Mouse (Mus musculus) hindbrain, embryonic 11.5 days (tissue): ENCODE measurements at regions not wholly inside any gene's neighbourhood (a gene's known extent, or its start where the extent isn't known, plus 50 kb on each side); places are given as distances from the start of the nearest gene placed in this dataset.
A peak's percentile ranks its signal among the peaks of the same experiment; 100 is the strongest.

Experiments
- ATAC-seq: fragments of 200-750 bp; cut with Nextera tagmentation; 2 replicates; pipeline ENCODE4 v1.8.0; 2017; ENCODE audit warnings: mild to moderate bottlenecking, moderate TSS enrichment, moderate library complexity; ENCODE audit not compliant: low FRiP score
- DNase-seq: peaks from one replicate; pipeline ENCODE4 v3.0.0-alpha.2; 2015; ENCODE audit warnings: low spot score
- H3K27ac ChIP-seq: fragments of 300-500 bp; sonication (generic); 2 replicates; pipeline ENCODE4 v1.5.1; 2014; ENCODE audit warnings: mild to moderate bottlenecking, low read depth, low read length
- H3K27me3 ChIP-seq: fragments of 300-500 bp; sonication (generic); 2 replicates; pipeline ENCODE4 v1.6.1; 2014; ENCODE audit warnings: mild to moderate bottlenecking, low read length, moderate library complexity, mixed read lengths; ENCODE audit not compliant: control insufficient read depth, insufficient read depth
- H3K36me3 ChIP-seq: fragments of 300-500 bp; sonication (generic); 2 replicates; pipeline ENCODE4 v1.6.1; 2014; ENCODE audit warnings: mild to moderate bottlenecking, low read length, moderate library complexity, mixed read lengths; ENCODE audit not compliant: control insufficient read depth, insufficient read depth
- H3K4me1 ChIP-seq: fragments of 300-500 bp; sonication (generic); replicated peaks from 2 replicates; pipeline ENCODE4 v1.6.1; 2014; ENCODE audit warnings: low read length, mixed read lengths; ENCODE audit not compliant: control insufficient read depth, insufficient read depth
- H3K4me2 ChIP-seq: fragments of 300-500 bp; sonication (generic); replicated peaks from 2 replicates; pipeline ENCODE4 v1.6.1; 2014; ENCODE audit warnings: mild to moderate bottlenecking, low read depth, low read length
- H3K4me3 ChIP-seq: fragments of 300-500 bp; sonication (generic); 2 replicates; pipeline ENCODE4 v1.5.1; 2014; ENCODE audit warnings: low read depth, low read length
- H3K9ac ChIP-seq: fragments of 300-500 bp; sonication (generic); 2 replicates; pipeline ENCODE4 v1.6.1; 2014; ENCODE audit warnings: low read depth, low read length
- H3K9me3 ChIP-seq: fragments of 300-500 bp; sonication (generic); 2 replicates; pipeline ENCODE4 v1.6.1; 2016; ENCODE audit warnings: low read length; ENCODE audit not compliant: control insufficient read depth
- WGBS: fragments of 180-500 bp; shearing (Covaris S2); extraction: QIAGEN DNeasy Blood & Tissue Kit; methylation state at CpG from one replicate; pipeline ENCODE4 v1.1.7; 2014; 5-methylcytosine and 5-hydroxymethylcytosine counted together

DNA sequence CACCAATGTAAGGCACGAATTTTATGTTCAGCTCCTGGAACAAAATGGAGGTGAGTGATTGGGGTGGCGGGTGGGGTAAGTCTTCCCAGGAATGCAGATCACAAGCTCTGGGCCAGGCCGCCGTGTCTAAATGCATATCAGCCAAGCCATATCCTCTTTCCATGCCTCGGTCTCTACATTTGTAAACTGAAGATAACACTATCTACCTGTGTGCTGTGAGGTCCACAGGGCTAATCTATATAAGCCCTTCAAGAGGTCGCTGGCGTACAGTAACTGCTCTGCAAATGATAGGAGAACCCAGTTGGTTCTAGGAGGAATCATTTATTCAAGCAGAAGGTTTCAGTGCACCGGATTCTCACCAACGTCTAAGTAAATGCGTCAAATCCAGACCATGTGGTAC lies 92.4 kb upstream of the Six2 start:
- Histone ChIP-seq H3K9me3 (no peaks in the 10 kb centered on the region), H3K9ac (no peak overlapping the region), H3K27ac (no peak overlapping the region), H3K4me1 (peaks cover 3% of the 10 kb centered on the region; the same call in 1 of the 2 replicates), H3K4me2 (no peak overlapping the region), H3K4me3 (no peak overlapping the region), H3K27me3 (no peaks in the 10 kb centered on the region), H3K36me3 (no peaks in the 10 kb centered on the region)
- WGBS: 93% methylated on average over 10 of the region's 10 CpGs
- ATAC-seq (no peak), DNase-seq (no peak)

DNA sequence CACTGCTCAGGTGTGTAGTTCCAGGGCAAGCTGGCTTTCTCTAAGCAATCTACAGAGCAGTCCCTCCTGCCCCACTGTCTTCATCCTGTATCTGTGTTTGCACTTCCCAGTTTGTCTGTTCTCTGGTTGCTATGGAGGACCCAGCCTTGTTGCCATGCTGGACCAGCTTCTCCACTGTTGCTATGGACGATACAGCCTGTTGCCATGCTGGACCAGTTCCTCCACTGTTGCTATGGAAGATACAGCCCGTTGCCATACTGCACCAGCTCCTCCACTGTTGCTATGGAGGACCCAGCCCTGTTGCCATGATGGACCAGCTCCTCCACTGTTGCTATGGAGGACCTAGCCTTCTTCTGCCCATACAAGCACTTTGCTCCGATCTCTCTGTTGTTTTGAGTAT lies 88.8 kb upstream of the Six2 start:
- H3K9me3 ChIP-seq: no peaks in the 10 kb centered on the region
- H3K27me3 ChIP-seq: no peaks in the 10 kb centered on the region
- no peak overlapping the region for H3K4me3 ChIP-seq
- peaks cover 3% of the 10 kb centered on the region; the same call in 1 of the 2 replicates for H3K4me1 ChIP-seq
- no peak overlapping the region for H3K27ac ChIP-seq
- DNase-seq (no peak), ATAC-seq (no peak)
- no peaks in the 10 kb centered on the region for H3K36me3 ChIP-seq
- no peak overlapping the region for H3K9ac ChIP-seq
- no peak overlapping the region for H3K4me2 ChIP-seq
- WGBS: 67% methylated on average over 3 of the region's 3 CpGs

DNA sequence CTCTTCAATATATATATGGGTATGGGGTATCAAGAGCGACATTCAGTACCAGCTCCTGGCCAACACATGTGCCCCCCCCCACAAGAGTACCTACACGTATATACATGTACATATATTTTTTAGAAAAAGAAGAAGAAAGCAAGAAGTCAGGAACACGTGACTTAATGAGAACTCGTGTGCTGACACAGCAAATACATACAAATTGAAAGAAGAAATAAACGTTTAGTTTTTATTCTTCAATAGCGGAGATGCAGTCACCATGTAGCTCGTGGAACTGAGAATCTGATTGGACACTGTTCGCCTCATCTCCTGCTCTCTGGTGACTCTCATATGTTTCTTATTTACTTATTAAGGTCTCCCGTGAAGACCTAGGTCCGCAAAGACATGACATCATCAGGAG lies 80.3 kb upstream of the Six2 start:
- no peak for ATAC-seq
- 86% methylated on average over 10 of the region's 10 CpGs for WGBS
- H3K27ac ChIP-seq: no peak overlapping the region
- H3K36me3 ChIP-seq: no peaks in the 10 kb centered on the region
- H3K9me3 ChIP-seq: no peaks in the 10 kb centered on the region
- DNase-seq: no peak
- H3K4me1 ChIP-seq: no peaks in the 10 kb centered on the region
- no peak overlapping the region for H3K4me3 ChIP-seq
- no peak overlapping the region for H3K9ac ChIP-seq
- H3K4me2 ChIP-seq: no peak overlapping the region
- H3K27me3 ChIP-seq: peaks cover 2% of the 10 kb centered on the region; the same call in 1 of the 2 replicates

DNA sequence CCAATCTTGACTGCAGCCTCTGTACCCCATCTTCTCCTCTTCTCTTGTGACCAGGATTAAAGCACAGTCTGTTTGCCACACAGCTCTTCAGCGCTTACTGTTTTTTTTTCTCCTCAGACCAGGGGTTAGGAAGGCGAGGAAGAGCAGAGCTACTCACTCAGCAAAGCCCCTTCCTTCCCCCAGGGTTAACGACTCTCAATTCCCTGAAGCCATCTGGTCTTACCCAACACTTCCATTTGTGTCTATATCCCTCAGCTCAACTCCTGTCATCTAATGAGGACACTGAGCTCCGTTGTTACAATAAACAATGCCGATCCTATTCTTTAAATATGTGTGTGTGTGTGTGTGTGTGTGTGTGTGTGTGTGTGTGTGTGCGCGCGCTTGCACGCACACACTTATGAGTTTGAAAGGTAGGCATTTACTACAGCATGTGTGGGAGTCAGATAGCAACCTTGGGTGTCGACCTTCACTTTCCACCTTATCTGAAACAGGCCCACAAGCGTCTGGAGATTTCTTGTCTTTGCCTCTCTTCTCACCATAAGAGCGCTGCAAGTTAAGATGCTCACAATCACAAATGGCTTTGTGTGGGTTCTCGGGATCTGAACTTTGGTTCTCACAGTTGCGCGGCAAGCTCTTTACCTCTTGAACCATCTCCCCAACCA lies 79.3 kb upstream of the Six2 start:
- Histone ChIP-seq H3K4me3 (no peak overlapping the region), H3K4me1 (no peaks in the 10 kb centered on the region), H3K27ac (no peak overlapping the region), H3K36me3 (no peaks in the 10 kb centered on the region), H3K4me2 (no peak overlapping the region), H3K9me3 (no peaks in the 10 kb centered on the region; the same call in 1 of the 2 replicates), H3K9ac (no peak overlapping the region), H3K27me3 (peaks cover 2% of the 10 kb centered on the region; the same call in 1 of the 2 replicates)
- ATAC-seq (no peak), DNase-seq (no peak)
- 76% methylated on average over 15 of the region's 15 CpGs for WGBS

DNA sequence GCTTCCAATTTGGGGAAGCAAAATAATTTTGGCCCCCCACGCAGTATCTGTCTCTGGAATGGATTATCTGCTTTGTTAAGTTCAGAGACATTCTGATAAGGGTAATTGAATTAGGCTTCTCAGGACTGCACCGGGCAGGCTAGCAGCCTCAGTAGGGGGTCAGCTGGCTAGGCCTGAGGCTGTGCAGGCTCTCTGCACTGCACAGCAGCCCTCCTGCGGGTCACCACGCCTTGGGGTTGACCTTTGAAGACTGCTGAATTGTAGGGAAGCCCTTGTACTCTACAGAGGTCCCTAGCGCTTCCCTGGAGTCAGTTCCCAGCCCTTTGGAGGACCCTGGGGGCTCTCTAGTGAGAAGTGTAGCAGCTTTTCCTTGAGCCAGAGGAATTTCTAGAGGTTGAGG lies 78.5 kb upstream of the Six2 start:
- DNase-seq (no peak), ATAC-seq (no peak)
- H3K27me3 ChIP-seq: peaks cover 2% of the 10 kb centered on the region; the same call in 1 of the 2 replicates
- no peak overlapping the region for H3K9ac ChIP-seq
- H3K9me3 ChIP-seq: no peaks in the 10 kb centered on the region; the same call in 1 of the 2 replicates
- H3K27ac ChIP-seq: no peak overlapping the region
- H3K4me1 ChIP-seq: no peaks in the 10 kb centered on the region
- H3K4me3 ChIP-seq: no peak overlapping the region
- WGBS: 12% methylated on average over 5 of the region's 5 CpGs
- no peak overlapping the region for H3K4me2 ChIP-seq
- no peaks in the 10 kb centered on the region for H3K36me3 ChIP-seq

DNA sequence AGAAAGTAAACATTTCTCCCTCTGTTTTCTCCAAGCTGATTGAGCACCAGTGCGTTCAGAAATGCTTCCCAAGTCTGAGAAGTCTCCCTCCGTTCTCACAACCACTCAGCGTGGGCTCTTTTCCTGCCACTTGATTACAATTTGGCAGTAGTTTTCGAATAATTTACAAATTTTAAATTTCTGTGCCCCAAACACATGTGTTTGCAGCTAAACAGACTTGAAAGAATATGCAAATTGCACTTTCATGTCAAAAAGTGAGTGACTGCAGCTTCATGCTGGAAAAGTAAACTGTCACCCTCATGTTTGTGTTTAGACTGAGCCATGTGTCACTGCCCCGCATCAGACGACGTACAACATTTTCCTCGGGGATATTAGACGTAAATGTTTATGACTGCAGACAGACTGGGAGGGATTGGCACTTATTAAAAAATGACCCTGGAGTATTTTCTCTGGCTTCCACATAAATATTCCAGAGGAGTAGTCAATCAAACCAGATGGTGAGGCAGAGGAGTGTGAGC lies 70.6 kb upstream of the Six2 start:
- no peak overlapping the region for H3K27ac ChIP-seq
- no peak for ATAC-seq
- no peaks in the 10 kb centered on the region for H3K36me3 ChIP-seq
- H3K9ac ChIP-seq: no peak overlapping the region
- WGBS: 64% methylated on average over 9 of the region's 9 CpGs
- no peak overlapping the region for H3K4me3 ChIP-seq
- no peaks in the 10 kb centered on the region; the same call in 1 of the 2 replicates for H3K9me3 ChIP-seq
- no peaks in the 10 kb centered on the region for H3K4me1 ChIP-seq
- H3K27me3 ChIP-seq: no peaks in the 10 kb centered on the region
- no peak overlapping the region for H3K4me2 ChIP-seq
- no peak for DNase-seq

DNA sequence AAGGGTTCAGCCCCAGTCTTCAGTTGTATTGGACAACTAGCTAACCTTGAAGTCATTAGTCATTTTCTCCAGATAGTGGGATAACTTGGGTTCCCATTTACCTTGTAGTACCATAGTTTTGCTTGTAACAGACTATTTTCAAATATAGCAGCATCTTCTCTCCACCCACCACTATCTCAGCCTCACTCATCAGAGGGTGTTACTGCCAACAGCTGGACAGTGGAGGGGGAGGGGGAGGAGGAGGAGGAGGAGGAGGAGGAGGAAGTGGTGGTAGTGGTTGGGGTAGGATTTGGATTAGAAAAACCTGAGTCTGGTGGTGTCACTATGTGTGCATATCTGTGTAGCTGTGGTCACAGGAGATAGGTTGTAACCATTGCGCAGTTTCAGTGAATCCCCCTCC lies 69.6 kb upstream of the Six2 start:
- Histone ChIP-seq H3K36me3 (no peaks in the 10 kb centered on the region), H3K9me3 (no peaks in the 10 kb centered on the region; the same call in 1 of the 2 replicates), H3K4me2 (no peak overlapping the region), H3K27me3 (no peaks in the 10 kb centered on the region), H3K27ac (no peak overlapping the region), H3K4me1 (no peaks in the 10 kb centered on the region), H3K9ac (no peak overlapping the region), H3K4me3 (no peak overlapping the region)
- DNase-seq (no peak), ATAC-seq (no peak)
- 92% methylated on average over 1 of the region's 1 CpGs for WGBS

DNA sequence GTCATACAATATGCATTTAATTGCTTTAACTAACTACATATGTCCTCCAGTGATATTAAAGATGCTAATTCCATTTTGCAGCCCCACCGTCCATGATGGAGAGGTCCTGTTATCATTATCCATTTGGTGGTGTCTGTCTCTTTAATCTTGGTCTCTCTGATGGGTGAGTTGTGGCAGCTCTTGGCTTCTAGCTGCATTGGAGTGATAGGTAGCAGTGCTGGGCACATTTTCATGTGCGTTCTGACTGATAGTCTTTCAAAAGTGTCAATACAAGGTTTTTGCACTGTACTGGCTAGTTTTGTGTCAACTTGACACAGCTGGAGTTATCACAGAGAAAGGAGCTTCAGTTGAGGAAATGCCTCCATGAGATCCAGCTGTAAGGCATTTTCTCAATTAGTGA lies 67.5 kb upstream of the Six2 start:
- Histone ChIP-seq H3K4me3 (no peak overlapping the region), H3K9me3 (no peaks in the 10 kb centered on the region), H3K27me3 (no peaks in the 10 kb centered on the region), H3K9ac (no peak overlapping the region), H3K4me1 (no peaks in the 10 kb centered on the region), H3K27ac (no peak overlapping the region), H3K36me3 (no peaks in the 10 kb centered on the region), H3K4me2 (no peak overlapping the region)
- no peak for DNase-seq
- ATAC-seq: no peak
- 80% methylated on average over 2 of the region's 2 CpGs for WGBS

DNA sequence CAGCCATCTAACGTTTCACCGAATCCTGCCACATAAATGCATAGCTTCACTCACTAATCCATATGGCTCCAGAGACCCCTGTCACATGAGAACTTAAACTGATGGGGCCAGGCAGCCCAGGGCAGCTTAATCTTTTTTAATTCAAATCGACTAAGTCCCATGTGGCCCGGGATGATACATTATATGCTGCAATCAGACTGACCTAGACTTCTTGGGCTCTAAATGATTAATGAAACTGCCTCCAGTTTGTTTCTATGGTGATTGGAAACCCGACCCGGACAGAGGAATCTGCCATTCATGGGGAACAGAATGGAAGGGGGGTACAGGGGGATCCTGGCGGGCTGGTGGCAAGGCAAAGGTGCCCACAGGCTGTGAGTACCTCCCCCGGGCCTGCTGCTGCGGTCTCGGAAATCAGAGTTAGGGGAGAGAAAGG lies 60.6 kb upstream of the Six2 start:
- DNase-seq: peak; percentile 77
- Histone ChIP-seq H3K4me1 (peaks cover 4% of the 10 kb centered on the region), H3K9ac (peak overlapping the region; percentile 11; the same call in 1 of the 2 replicates), H3K27me3 (no peaks in the 10 kb centered on the region; the same call in 1 of the 2 replicates), H3K4me2 (peak overlapping the region; percentile 35), H3K27ac (peak overlapping the region; percentile 78), H3K9me3 (no peaks in the 10 kb centered on the region), H3K36me3 (no peaks in the 10 kb centered on the region), H3K4me3 (no peak overlapping the region)
- ATAC-seq: peak; percentile 94
- WGBS: 13% methylated on average over 10 of the region's 10 CpGs
